Mouse (Mus musculus) erythroblast, embryonic 14.5 days (primary cell): ENCODE data around the gene B830017H08Rik. TPM values are rescaled to one million over a fixed set of nuclear protein-coding genes. Genes with fewer than 3 reads are reported as not detected.

Experiments
- H3K27me3 ChIP-seq: 2 replicates; pipeline ENCODE4 v1.6.1; 2012; ENCODE audit warnings: inconsistent platforms; ENCODE audit not compliant: control insufficient read depth
- H3K36me3 ChIP-seq: 2 replicates; pipeline ENCODE4 v1.6.1; 2012; ENCODE audit warnings: mild to moderate bottlenecking, inconsistent platforms; ENCODE audit not compliant: control insufficient read depth
- H3K4me1 ChIP-seq: 2 replicates; pipeline ENCODE4 v1.6.1; 2012; ENCODE audit warnings: inconsistent platforms; ENCODE audit not compliant: control insufficient read depth
- H3K4me3 ChIP-seq: replicated peaks from 2 replicates; pipeline ENCODE3; 2012; ENCODE audit warnings: moderate library complexity, mild to moderate bottlenecking, inconsistent platforms
- H3K9me3 ChIP-seq: 2 replicates; pipeline ENCODE4 v1.6.1; 2012; ENCODE audit warnings: low read length, inconsistent platforms, mixed read lengths; ENCODE audit not compliant: control insufficient read depth
- GATA1 ChIP-seq: IDR thresholded peaks from 2 replicates; pipeline ENCODE4 v1.6.1; 2012; ENCODE audit warnings: low read length, inconsistent platforms, mixed read lengths
- TAL1 ChIP-seq: IDR thresholded peaks from 3 replicates; pipeline ENCODE4 v1.6.1; 2012; ENCODE audit warnings: low read length, inconsistent platforms, mixed read lengths
- polyA plus RNA-seq: library from polyadenylated mRNA; stranded (reverse); fragments of >175 nt; gene quantifications from 2 replicates; pipeline ENCODE4 v1.2.3, GENCODE M21; 2012

B830017H08Rik gene
- polyA plus RNA-seq, result not detected in 2 replicates

- H3K27me3 ChIP-seq, result peaks cover 95% of the 10 kb centered on the region
- TF ChIP-seq TAL1, result no peak
- no peak for TF ChIP-seq GATA1
- H3K9me3 ChIP-seq, result peaks cover 3% of the 10 kb centered on the region; the same call in 1 of the 2 replicates
- no peaks in the 10 kb centered on the region for H3K36me3 ChIP-seq
- H3K4me1 ChIP-seq, result peaks cover 8% of the 10 kb centered on the region
- H3K4me3 ChIP-seq, result no peak within 1 kb of the TSS
These were observed at the start of gene B830017H08Rik for GRCm38 (mm10) chr16:17832821-17833220. Gene B830017H08Rik (plus strand): TSS chr16:17833121.

DNA sequence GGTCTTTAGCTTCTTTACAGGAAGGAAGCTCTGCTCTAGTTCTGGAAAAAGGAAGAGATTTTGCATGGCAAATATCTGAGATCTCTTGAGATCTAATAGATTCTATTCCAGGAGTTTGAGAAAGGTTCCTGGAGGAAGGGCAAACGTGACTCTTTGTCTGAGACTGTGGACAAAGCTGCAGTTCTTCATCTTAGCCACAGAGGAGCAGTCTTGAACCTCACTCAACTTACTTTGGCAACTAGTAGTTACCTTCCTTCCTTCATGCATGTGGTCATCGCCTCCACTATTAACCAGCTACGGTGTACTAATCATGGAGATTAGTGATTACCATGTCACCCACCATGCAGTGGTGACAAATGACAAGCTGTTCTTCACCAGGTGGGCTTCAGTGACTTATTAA is 47.6 kb upstream of the B830017H08Rik start:
- H3K36me3 ChIP-seq, result peaks cover 17% of the 10 kb centered on the region
- H3K27me3 ChIP-seq, result no peaks in the 10 kb centered on the region
- no peaks in the 10 kb centered on the region for H3K9me3 ChIP-seq
- TF ChIP-seq GATA1, result no peak
- H3K4me3 ChIP-seq, result no peak overlapping the region
- H3K4me1 ChIP-seq, result no peaks in the 10 kb centered on the region

DNA sequence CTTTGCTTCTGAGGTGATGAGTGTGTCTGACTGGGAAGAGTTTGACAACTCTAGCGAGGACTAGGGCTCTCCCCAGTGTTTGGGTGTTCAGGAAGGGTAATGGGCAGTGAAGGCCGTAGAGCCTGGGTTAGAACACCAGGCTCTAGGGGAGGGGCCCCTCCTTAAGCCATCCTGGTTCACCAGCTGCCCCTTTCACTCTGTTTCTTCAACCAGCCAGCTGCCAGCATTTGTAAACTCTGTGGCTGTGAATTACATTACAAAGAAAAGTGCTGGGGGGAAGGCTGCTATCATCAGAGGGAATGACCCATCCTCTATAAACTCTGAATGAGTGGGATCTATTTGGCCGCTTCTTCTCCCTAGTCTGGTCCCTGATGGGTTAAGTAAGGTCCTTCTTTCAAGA is 40.2 kb upstream of the B830017H08Rik start:
- TF ChIP-seq TAL1, result no peak
- no peak for TF ChIP-seq GATA1
- Histone ChIP-seq H3K27me3 (peaks cover 34% of the 10 kb centered on the region), H3K36me3 (peaks cover 15% of the 10 kb centered on the region)

GRCm38 (mm10) chr16:17794047-17794446 is 38.9 kb upstream of the B830017H08Rik start:
- TF ChIP-seq GATA1 (no peak), TAL1 (no peak)
- peaks cover 14% of the 10 kb centered on the region for H3K36me3 ChIP-seq
- peaks cover 48% of the 10 kb centered on the region for H3K27me3 ChIP-seq
- H3K4me1 ChIP-seq, result no peaks in the 10 kb centered on the region
- H3K9me3 ChIP-seq, result peaks cover 7% of the 10 kb centered on the region
- no peak overlapping the region for H3K4me3 ChIP-seq

More for the DNA sequence above, 40.2 kb upstream of the B830017H08Rik start:
- H3K9me3 ChIP-seq, result peaks cover 4% of the 10 kb centered on the region
- no peak overlapping the region for H3K4me3 ChIP-seq
- H3K4me1 ChIP-seq, result no peaks in the 10 kb centered on the region

- peaks cover 64% of the 10 kb centered on the region for H3K27me3 ChIP-seq
These were observed 37.3 kb upstream of the B830017H08Rik start for GRCm38 (mm10) chr16:17795643-17796042.

DNA sequence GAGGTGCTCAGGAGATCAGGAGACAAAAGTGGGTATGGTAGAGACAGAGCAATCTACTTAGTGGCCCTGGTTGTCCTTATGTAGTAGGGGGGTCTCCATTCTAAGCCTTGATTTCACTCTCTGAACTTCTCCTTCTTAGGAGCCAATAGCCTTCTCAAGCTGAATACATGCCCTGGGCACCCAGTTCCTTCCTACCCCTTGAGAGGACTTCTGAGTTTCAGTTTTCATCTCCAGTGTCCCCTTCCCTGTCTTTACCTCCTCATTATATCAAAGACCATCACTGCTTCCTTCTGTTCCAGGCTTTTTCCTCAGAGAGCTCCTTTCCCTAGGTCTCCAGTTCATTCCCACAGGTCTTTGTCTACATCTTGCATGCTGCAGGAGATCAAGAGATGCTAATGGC is 36.4 kb upstream of the B830017H08Rik start:
- peaks cover 72% of the 10 kb centered on the region for H3K27me3 ChIP-seq
- no peaks in the 10 kb centered on the region for H3K4me1 ChIP-seq
- H3K36me3 ChIP-seq, result peaks cover 6% of the 10 kb centered on the region
- peaks cover 7% of the 10 kb centered on the region for H3K9me3 ChIP-seq
- H3K4me3 ChIP-seq, result no peak overlapping the region
- TF ChIP-seq TAL1, result no peak
- no peak for TF ChIP-seq GATA1

More at GRCm38 (mm10) chr16:17795643-17796042, 37.3 kb upstream of the B830017H08Rik start:
- Histone ChIP-seq H3K4me1 (no peaks in the 10 kb centered on the region), H3K4me3 (no peak overlapping the region), H3K36me3 (peaks cover 6% of the 10 kb centered on the region), H3K9me3 (peaks cover 7% of the 10 kb centered on the region)
- TF ChIP-seq GATA1 (no peak), TAL1 (no peak)

DNA sequence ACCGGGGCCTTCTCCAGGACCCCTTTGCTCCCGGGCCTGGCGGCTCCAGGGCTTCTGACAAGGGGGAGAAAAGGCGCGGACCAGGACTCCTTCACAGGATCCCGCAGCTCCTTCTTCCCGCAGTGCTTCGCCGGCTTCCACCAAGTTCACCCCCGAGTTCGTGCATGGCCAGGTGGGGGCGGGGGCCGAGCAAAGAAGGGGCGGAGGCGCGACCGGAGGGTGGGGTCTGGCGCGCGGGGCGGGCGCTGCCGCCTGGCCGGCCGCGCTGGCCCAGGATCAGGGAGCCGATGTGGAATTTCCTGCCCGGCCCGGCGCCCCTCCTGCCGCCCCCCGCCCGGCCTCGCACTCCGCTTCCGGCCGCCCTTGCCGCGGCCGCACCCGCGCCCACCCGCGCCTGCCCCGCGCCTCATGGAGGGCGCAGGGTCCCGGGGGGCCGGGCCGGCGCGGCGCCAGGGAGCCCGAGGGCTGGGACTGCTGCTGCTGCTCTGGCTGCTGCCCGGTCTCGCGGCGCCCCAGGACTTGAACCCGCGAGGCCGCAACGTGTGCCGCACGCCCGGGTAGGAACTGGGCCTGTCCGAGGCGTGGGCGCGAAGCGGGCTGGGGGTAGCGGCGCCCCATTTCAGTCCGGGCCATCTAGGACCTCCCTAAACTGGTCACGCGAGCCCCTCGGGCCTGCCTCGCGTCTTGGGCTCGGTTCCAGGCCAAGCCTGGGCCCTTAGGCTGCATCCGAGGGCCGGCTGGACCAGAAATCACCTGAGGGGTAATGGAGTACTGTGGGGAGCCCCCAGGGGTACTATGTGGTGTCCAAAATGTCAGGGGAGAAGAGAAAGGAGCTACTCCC is 35.7 kb upstream of the B830017H08Rik start, which contains the start of gene Scarf2:
TSS of gene Scarf2 (plus strand) at position 312 of the 841 bp plus-strand sequence.
- no peaks in the 10 kb centered on the region for H3K4me1 ChIP-seq
- TF ChIP-seq GATA1 (no peak), TAL1 (no peak)
- peaks cover 5% of the 10 kb centered on the region for H3K36me3 ChIP-seq
- H3K4me3 ChIP-seq, result no peak within 1 kb of the TSS
- peaks cover 8% of the 10 kb centered on the region for H3K9me3 ChIP-seq
- H3K27me3 ChIP-seq, result peaks cover 79% of the 10 kb centered on the region

GRCm38 (mm10) chr16:17797812-17798311 is 35.1 kb upstream of the B830017H08Rik start:
- no peak overlapping the region for H3K4me3 ChIP-seq

More at GRCm38 (mm10) chr16:17797812-17798311, 35.1 kb upstream of the B830017H08Rik start:
- Histone ChIP-seq H3K4me1 (peaks cover 2% of the 10 kb centered on the region), H3K9me3 (peaks cover 15% of the 10 kb centered on the region), H3K27me3 (peaks cover 86% of the 10 kb centered on the region), H3K36me3 (no peaks in the 10 kb centered on the region; the same call in 1 of the 2 replicates)
- TF ChIP-seq GATA1, result no peak
- no peak for TF ChIP-seq TAL1
